Mouse (Mus musculus): ENCODE measurements around the gene Fam192a.
A peak's percentile ranks its signal among the peaks of the same experiment; 100 is the strongest.

The Fam192a gene

DNA sequence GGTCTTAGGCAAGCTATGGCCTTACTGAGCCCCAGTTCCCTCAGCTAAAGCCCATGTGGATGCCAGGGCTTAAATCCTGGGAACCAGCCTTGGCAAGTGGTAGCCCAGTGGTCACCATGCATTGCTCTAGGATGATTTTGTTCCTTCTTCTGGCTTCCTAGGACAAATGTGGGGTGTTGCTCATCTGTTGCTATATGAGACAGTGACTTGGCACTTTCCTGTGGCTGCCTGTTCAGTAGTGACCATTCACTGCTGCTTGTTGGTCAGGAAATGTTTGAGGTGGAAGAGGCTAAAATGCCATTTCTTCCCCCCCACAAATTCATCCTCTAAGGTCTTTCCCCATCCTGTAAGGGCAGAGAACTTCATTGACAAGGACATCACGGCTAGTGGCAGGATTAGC lies 32.4 kb downstream of the Fam192a start:
- DNase-seq = no peak

- no peak for DNase-seq
Measured at GRCm38 (mm10) chr8:94568098-94568497, 33.7 kb downstream of the Fam192a start.

- no peak for DNase-seq
Measured at GRCm38 (mm10) chr8:94567159-94567849, 34.5 kb downstream of the Fam192a start.

GRCm38 (mm10) chr8:94566446-94567158 lies 35.2 kb downstream of the Fam192a start:
- peak; percentile 32 for DNase-seq

DNA sequence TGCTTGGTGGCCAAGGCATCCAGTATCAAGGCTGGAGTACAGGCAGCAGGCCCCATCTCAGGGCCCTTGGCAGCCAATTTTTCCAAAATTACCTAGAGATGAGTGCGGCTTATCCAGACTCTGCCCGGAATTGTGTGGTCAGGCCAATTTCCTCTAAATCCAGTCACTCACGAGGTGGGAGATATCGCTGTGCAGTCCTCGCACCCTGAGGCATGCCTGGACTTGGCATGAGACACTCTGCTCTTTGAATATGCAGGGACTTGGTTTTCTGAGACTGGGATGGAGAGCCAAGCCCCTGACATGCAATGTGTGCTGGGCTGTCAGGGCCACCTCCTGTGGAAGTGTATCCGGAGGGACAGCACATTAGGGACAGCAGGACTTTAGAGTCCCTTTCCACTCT lies 35.8 kb downstream of the Fam192a start:
- DNase-seq = no peak

DNA sequence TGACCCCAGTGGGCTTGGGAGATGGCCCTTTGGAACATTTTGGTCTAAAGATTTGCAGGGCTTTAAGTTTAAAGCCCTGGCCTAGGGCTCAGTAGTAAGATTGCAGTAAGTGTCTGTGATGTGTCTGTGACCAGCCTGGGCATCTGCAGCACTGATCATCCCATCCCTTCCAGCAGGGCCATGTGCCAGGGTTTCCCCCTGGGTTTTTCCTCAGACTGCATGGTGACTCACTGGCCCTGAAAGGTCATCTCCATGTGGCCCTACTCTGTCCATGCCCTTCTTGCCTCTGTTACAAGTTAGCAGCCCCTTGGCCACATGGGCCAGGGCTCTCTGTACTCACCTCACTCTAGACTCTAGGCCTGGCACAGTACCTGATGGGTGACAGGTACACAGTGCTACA lies 37.4 kb downstream of the Fam192a start:
- no peak for DNase-seq

GRCm38 (mm10) chr8:94561256-94561655 lies 40.5 kb downstream of the Fam192a start:
- DNase-seq = no peak

GRCm38 (mm10) chr8:94557281-94557680 lies 44.5 kb downstream of the Fam192a start:
- DNase-seq = no peak

GRCm38 (mm10) chr8:94552696-94553095 lies 49.1 kb downstream of the Fam192a start:
- no peak for DNase-seq

- no peak for DNase-seq
Measured at GRCm38 (mm10) chr8:94551471-94552422, 50.0 kb downstream of the Fam192a start.

GRCm38 (mm10) chr8:94549998-94550397 lies 51.8 kb downstream of the Fam192a start:
- DNase-seq = peak; percentile 34

- DNase-seq = no peak
Measured at GRCm38 (mm10) chr8:94549482-94549881, 52.3 kb downstream of the Fam192a start.

- no peak for DNase-seq
Measured at GRCm38 (mm10) chr8:94549041-94549440, 52.8 kb downstream of the Fam192a start.

DNA sequence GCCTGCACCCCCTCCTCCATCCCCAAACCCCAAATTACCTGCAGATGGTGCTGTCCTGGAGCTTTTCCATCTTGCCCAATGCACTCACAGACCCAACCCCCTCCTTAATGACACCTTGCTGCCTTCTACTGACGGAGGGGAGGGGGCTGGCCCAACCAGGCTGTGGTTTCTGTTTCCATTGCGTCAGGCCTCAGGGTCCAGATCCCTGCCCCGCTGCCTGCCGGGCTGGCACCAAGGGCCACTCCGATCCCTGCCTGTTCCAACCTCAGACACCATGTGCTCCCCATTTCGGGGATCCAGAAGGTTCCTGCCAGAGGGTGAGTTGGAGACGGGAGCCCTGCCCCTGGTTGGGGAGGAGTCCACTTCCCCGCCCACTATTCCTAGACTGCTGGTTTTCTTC lies 57.8 kb downstream of the Fam192a start:
- no peak for DNase-seq

DNA sequence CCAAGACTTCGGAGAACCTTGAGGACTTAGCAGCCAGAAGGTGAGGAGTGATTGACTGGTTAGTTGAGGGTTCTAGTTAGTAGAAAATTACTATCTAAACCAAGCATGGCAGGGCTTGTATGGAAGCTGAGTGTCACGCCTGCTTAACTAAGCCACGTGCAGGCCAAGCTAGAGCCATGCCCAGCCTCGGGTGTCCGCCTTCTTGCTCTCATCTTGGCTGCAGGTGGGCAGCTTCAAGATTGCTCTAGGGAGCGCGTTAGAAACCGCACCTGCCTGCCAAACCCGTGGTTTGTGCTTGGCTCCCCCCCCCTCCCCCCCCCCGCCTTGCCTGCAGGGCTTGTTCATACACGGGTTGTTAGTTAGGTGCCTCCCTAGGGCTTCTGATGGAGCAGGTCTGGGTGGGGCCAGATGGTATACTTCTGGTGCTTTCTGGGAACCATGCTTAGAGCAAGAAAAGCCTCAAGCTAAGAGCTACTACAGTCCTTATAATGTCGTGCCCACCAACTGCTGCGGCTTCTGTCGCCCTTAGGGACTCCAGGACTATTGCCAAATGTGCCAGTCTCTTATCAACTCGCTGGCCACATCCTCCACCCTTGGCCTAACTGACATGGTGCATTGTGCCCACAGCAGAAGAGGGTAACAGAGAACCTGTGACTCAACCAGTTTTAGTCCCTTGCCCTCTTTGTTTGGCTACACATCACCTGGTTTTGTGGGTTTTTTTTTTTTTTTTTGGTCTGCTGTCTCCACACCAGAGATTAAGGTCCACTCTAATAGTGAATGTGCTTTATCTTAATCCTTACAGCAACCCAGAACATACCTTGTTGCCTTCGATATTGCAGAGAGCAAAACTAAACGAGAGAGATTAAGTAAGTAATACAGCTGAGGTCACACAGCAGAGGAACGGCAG lies 60.7 kb downstream of the Fam192a start:
- DNase-seq = no peak

GRCm38 (mm10) chr8:94540025-94540424 lies 61.8 kb downstream of the Fam192a start:
- DNase-seq = no peak

GRCm38 (mm10) chr8:94537456-94537855 lies 64.3 kb downstream of the Fam192a start:
- DNase-seq = no peak

GRCm38 (mm10) chr8:94535631-94536030 lies 66.2 kb downstream of the Fam192a start:
- DNase-seq = no peak

- peak; percentile 34 for DNase-seq
Measured at GRCm38 (mm10) chr8:94534612-94535011, 67.2 kb downstream of the Fam192a start.

DNA sequence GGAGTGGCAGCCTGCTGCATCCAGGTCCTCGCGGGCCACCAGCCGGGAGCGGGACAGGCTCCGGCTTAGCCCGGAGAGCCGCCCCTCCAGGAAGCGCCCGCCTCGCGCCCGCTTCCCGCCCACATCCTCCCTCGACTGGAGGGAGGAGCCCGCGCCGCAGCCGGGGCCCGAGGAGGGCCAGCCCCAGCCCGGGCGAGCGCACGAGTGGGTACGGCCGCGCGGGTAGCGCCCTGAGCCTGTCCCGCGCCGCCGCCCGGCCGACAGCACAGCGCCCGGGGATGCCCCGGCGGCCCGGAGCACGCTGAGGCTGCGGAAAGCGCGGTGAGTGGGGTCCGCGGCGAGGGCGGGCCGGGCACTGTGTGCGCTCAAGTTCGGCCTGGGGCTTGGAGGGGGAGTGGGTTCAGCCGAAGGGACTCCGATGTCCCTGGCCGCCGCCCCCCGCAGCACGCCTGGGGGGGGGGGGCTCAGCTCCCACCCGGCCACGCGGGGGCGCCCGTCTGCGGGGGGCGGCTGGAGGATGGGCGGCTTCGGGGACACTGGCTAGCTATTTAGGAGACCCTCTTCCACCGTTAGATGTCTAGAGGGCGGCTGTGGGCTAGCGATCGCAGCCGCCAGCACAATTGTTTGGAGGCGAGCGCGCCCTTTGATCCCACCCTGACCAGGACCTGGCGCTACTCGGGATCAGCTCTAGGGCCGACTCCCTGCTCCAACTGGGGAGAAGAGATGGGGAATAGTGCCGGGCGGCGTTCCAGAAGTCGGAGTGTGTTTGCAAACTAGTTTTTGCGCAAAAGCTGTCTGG lies 68.7 kb downstream of the Fam192a start, which contains the start of gene Cpne2:
Gene Cpne2, plus strand, starts transcription at position 118 of the 799 bp plus-strand sequence.
- DNase-seq = peak; percentile 31

DNA sequence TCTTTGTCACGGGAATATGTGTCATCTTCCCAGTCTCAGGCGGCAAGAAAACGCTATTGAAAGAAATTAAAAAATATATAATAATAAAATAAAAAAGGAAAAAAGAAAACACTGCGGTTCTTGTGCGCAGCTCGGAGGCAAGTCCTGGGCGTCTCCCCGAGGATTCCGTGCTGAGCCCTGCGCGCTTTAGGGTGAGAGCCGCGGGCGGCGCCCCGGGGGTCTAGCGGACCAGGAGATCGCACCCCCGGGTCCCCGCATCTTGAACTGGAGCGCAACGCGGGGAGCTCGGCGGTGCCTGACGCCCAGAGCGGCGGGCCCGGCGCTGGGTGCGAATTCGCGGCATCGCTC lies 69.3 kb downstream of the Fam192a start:
- DNase-seq = no peak

Measured in kidney, adult 9 months (tissue).